Mouse (Mus musculus) ES-Bruce4 (cell line): ENCODE measurements around the gene Med20. TPM values are rescaled to one million over a fixed set of nuclear protein-coding genes. Genes with fewer than 3 reads are reported as not detected.

Experiments used
- H3K27ac ChIP-seq: 2 replicates; pipeline ENCODE4 v1.5.1; 2012; ENCODE audit warnings: low read length, inconsistent platforms; ENCODE audit not compliant: insufficient read depth
- H3K27me3 ChIP-seq: 2 replicates; pipeline ENCODE4 v1.6.1; 2012; ENCODE audit warnings: mild to moderate bottlenecking, low read length, inconsistent platforms; ENCODE audit not compliant: control insufficient read depth, poor library complexity, insufficient read depth, severe bottlenecking
- H3K36me3 ChIP-seq: 2 replicates; pipeline ENCODE4 v1.6.1; 2012; ENCODE audit warnings: inconsistent platforms, mild to moderate bottlenecking, low read length, moderate library complexity; ENCODE audit not compliant: control insufficient read depth, poor library complexity, insufficient read depth, severe bottlenecking
- H3K4me1 ChIP-seq: one replicate; pipeline ENCODE4 v1.8.1; 2011; ENCODE audit warnings: low read length; ENCODE audit not compliant: control insufficient read depth, insufficient read depth
- H3K4me3 ChIP-seq: 2 replicates; pipeline ENCODE4 v1.5.1; 2011; ENCODE audit warnings: low read depth, mild to moderate bottlenecking, low read length
- H3K9ac ChIP-seq: 2 replicates; pipeline ENCODE4 v1.6.1; 2012; ENCODE audit warnings: low read depth, mild to moderate bottlenecking, inconsistent platforms; ENCODE audit not compliant: poor library complexity, severe bottlenecking
- H3K9me3 ChIP-seq: replicated peaks from 2 replicates; pipeline ENCODE4 v1.6.1; 2012; ENCODE audit warnings: mild to moderate bottlenecking, low read length, inconsistent platforms; ENCODE audit not compliant: control insufficient read depth, poor library complexity, insufficient read depth, severe bottlenecking
- CTCF ChIP-seq: IDR thresholded peaks from one replicate; pipeline ENCODE4 v1.8.1; 2011; ENCODE audit warnings: low read depth, low read length
- EP300 ChIP-seq: IDR thresholded peaks from 2 replicates; pipeline ENCODE4 v1.6.1; 2011; ENCODE audit warnings: low read depth, low read length; ENCODE audit not compliant: insufficient read depth
- POLR2A ChIP-seq: IDR thresholded peaks from one replicate; pipeline ENCODE4 v1.8.1; 2011; ENCODE audit warnings: low read length; ENCODE audit not compliant: insufficient read depth
- polyA plus RNA-seq: library from polyadenylated mRNA; stranded (reverse); fragments of >200 nt; gene quantifications from 2 replicates; pipeline ENCODE4 v1.2.4, GENCODE M21; 2011; ENCODE audit warnings: low read depth; ENCODE audit not compliant: missing spikeins, insufficient read depth, insufficient read length

The Med20 gene
- polyA plus RNA-seq, 1 experiment: 26.4 TPM

DNA sequence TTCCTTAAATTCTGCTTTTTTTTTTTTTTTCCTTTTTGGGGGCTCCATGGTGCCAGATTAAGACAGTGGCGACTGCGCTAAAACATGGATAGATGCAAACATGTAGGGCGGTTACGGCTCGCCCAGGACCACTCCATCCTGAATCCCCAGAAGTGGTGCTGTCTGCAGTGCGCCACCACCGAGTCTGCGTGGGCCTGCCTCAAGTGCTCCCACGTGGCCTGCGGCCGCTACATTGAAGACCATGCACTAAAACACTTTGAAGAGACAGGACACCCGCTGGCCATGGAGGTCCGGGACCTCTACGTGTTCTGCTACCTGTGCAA is 60.6 kb downstream of the Med20 start:
- H3K9ac ChIP-seq: peak overlapping the region; percentile 32
- H3K9me3 ChIP-seq: no peaks in the 10 kb centered on the region
- H3K4me1 ChIP-seq: peaks cover 4% of the 10 kb centered on the region
- no peaks in the 10 kb centered on the region for H3K36me3 ChIP-seq
- no peaks in the 10 kb centered on the region for H3K27me3 ChIP-seq
- peak overlapping the region; percentile 70 for H3K4me3 ChIP-seq
- no peak overlapping the region for H3K27ac ChIP-seq
- no peak for TF ChIP-seq EP300
- no peak for TF ChIP-seq CTCF
- no peak for TF ChIP-seq POLR2A

DNA sequence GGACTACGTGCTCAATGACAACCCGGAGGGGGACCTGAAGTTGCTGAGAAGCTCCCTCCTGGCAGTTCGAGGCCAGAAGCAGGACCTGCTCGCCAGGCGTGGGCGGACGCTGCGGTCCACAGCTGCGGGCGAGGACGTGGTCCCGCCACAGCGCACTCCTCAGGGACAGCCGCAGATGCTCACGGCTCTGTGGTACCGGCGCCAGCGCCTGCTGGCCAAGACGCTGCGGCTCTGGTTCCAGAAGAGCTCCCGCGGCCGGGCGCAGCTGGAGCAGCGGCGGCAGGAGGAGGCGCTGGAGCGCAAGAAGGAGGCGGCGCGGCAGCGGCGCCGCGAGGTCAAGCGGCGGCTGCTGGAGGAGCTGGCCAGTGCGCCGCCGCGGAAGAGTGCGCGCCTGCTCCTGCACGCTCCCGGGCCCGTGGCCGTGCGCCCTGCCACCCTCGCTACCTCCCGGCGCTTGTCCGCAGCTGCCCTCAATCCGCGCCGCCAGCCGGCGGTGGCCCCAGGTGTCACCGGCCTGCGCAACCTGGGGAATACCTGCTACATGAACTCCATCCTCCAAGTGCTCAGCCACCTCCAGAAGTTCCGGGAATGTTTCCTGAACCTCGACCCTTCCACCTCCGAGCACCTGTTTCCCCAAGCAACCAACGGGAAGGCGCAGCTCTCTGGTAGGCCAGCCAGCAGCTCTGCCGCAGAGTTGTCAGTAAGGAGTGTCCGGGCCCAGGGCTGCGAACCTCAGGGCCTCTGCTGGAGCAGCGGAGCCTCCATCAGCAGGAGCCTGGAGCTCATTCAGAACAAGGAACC is 61.1 kb downstream of the Med20 start:
- no peaks in the 10 kb centered on the region for H3K9me3 ChIP-seq
- H3K9ac ChIP-seq: peak overlapping the region; percentile 32
- TF ChIP-seq EP300 (no peak), POLR2A (no peak), CTCF (no peak)
- H3K27ac ChIP-seq: no peak overlapping the region
- no peaks in the 10 kb centered on the region for H3K27me3 ChIP-seq
- peaks cover 4% of the 10 kb centered on the region for H3K4me1 ChIP-seq
- peak overlapping the region; percentile 70 for H3K4me3 ChIP-seq
- H3K36me3 ChIP-seq: no peaks in the 10 kb centered on the region

Other genes starting within 250 kb of the Med20 start
- gene Mrps10, start 242.7 kb upstream of the Med20 start, polyA plus RNA-seq: 71.3 and 83.6 TPM in 2 replicates
- 0.91 and 1.1 TPM in 2 replicates for gene Guca1b, start 226.2 kb upstream of the Med20 start, polyA plus RNA-seq
- 4.1 and 4.7 TPM in 2 replicates for gene Guca1a, start 211.0 kb upstream of the Med20 start, polyA plus RNA-seq
- 37.6 and 39.2 TPM in 2 replicates for gene AI661453, start 175.0 kb upstream of the Med20 start, polyA plus RNA-seq
- 0.75 and 1.3 TPM in 2 replicates for gene 1700001C19Rik, start 174.2 kb upstream of the Med20 start, polyA plus RNA-seq
- gene Taf8, start 109.3 kb upstream of the Med20 start, polyA plus RNA-seq: 45.5 and 46.6 TPM in 2 replicates
- gene Ccnd3, start 106.5 kb upstream of the Med20 start, polyA plus RNA-seq: 181 and 185 TPM in 2 replicates
- gene Bysl, start 90 bp upstream of the Med20 start, polyA plus RNA-seq: 24.9 and 25.7 TPM in 2 replicates
- gene Gm20517, start within 50 bp of the Med20 start, polyA plus RNA-seq: 4.5 and 11.9 TPM in 2 replicates
- gene Usp49, start 19.1 kb downstream of the Med20 start, polyA plus RNA-seq: 15.8 and 16.8 TPM in 2 replicates
- gene Tomm6, start 76.8 kb downstream of the Med20 start, polyA plus RNA-seq: 221 and 231 TPM in 2 replicates
- 14.0 and 14.5 TPM in 2 replicates for gene Frs3, start 77.4 kb downstream of the Med20 start, polyA plus RNA-seq
- gene Gm21981, start 82.9 kb downstream of the Med20 start, polyA plus RNA-seq: 0.24 and 1.0 TPM in 2 replicates
- 2.0 and 2.2 TPM in 2 replicates for gene Prickle4, start 83.2 kb downstream of the Med20 start, polyA plus RNA-seq
- gene Pgc, start 115.3 kb downstream of the Med20 start, polyA plus RNA-seq: 4.9 and 5.0 TPM in 2 replicates
- gene Tfeb, start 125.4 kb downstream of the Med20 start, polyA plus RNA-seq: 13.5 and 13.7 TPM in 2 replicates
- 22.3 and 27.9 TPM in 2 replicates for gene Mdfi, start 223.1 kb downstream of the Med20 start, polyA plus RNA-seq